Mouse (Mus musculus): ENCODE measurements around the gene Arhgef18.

The Arhgef18 gene

DNA sequence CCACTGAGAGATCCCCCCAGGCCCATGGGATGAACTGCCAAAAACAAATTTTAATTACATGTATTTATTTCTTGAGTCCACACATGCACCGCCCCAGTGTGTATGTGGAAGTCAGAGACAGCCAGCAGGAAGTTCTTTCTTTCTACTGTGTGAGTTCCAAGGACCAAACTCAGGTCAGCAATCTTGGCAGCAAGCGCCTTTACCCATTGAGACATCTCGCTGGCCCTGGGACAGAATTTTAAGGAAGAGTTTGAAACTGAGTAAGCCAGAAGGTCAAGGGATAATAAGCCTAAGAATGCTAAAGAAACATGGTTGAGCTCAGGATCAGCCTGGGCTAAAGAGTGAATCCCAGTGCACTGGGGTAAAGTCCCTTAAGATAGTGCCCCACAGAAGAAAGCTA is 4.8 kb downstream of the Arhgef18 start:
- DNase-seq = no peak

DNA sequence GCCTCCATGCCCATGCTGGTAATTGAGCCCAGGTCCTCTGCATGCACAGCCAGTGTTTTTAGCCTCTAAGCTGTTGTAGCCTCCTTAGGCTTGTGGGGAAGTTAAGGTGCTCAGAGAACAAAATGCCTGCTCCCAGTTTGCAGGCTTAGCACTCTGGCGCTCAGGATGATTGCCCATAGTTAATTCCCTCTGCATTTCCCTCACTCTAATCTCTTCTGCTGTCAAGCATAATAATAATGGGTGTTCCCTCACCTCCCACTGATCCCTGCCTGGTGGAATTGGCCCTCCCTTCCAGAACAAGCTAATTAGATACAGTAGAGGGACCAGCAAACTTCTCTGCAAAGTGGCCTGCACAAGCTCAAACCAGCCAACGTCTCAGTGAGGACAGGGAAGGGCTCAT is 7.7 kb downstream of the Arhgef18 start:
- peak; percentile 27 to 47 for DNase-seq

DNA sequence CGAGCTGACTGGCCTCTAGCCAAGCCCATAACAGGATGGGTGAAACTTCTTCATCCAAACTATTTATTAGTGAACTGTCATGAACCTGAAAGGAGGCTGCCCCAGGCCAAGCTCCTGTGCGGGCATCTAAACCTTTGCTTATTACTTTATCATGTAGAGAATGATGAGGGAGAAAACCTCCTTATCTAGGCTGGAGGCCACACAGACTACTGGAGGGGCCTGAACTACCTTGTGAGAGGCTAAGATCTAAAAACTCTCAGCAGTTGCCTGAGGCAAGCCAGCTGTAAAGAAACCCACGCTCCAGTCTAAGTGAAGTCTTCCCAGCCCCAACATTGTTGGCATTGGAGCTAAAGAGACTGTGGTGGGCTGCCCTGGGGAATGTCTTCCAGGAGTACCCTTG is 14.6 kb downstream of the Arhgef18 start:
- no peak for DNase-seq

DNA sequence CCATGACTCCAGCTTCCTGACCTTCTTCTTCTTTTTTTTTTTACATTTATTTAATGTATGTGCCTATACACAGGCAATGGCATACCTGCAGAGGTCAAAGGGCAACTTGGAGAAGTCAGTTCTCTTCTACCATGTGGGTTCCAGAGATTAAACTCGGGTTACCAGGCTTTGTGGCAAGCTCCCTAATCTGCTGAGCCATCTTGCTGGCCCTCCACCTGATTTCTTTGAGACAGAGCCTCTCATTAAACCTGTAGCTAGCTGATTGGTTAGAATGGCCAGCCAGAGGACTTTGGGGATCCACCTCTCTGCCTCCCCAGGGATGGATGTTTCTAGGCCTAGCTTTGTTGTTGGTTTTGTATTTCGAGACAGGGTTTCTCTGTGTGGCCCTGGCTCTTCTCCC is 18.3 kb downstream of the Arhgef18 start:
- DNase-seq = no peak

DNA sequence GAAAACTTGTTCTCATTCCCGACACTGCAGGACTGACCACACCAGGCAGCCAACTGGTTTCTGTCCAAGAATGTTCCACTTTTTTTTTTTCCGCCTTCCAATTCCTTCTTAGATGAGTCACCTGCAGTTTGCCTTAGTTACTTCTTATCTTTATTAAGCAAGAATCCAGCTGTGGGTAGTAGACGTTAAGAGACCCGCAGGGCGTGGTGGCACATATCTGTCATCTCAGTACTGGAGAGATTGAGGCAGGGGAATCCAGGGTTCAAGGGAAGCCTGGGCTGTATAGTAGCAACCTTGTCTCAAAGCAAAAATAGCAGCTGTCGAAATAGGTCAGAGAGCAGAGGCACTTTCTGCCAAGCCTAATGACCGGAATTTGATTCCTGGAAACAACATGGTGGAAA is 19.1 kb downstream of the Arhgef18 start:
- no peak for DNase-seq

DNA sequence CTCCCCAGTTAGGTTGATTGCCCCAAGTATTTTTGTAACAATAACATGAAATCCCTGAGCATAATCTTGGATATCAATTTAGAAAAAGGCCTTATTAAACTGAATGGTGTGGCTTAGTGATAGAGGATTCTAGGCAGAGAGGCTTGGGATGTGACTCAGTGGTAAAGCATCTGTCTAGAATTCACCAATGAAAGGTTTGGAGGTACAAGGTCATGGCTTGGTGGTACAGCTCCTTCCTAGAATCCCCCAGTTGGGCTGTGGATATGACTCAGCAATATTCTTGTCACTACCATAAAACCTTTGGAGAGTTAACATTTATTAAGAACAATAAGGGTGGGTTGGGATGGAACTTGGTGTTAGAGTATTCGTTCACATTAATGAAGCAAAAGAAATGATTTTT is 20.0 kb downstream of the Arhgef18 start:
- no peak for DNase-seq

DNA sequence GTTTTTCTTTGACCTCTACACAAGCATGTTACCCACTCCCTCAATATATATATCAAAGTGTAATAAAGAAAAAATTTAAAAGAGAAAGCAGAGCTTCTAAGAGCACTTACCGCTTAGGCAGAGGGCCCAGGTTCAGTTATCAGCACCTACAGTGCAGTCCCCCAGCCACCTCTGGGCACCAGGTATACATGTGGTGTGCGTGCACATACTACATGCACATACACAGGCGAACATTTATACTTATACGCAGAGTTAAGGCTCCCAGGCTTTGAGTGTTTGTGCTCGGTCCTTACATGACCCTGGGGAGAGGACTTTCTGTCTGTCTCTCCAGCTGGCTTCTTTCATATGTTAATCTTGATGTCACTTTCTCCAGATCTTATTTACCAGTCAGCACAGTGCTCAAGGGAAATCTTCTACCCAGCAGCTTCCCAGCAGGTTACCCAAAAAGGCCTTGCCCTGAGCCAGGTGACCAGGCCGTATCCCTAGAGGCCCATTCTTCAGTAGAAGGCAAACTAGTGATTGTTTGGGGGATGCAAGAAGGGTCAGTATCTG is 21.9 kb downstream of the Arhgef18 start:
- DNase-seq = no peak

DNA sequence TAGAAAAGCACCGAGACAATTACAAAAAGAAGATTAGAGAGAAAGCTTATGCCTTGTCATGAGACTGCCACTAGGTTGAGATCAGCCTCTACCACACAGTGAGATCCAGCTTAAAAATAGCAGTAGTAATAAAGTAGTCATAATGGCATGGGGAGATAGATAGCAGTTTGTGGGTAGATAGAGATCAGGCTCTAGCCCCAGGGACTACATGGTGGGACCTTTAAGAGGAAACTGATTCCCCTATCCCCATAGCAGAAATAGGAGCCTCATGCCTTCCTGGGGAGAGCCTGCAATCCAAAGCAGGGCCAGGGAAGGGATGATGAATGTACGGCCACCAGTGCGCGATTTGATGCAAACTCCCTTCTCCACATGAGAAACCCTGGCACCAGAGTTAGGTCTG is 22.5 kb downstream of the Arhgef18 start:
- no peak for DNase-seq

DNA sequence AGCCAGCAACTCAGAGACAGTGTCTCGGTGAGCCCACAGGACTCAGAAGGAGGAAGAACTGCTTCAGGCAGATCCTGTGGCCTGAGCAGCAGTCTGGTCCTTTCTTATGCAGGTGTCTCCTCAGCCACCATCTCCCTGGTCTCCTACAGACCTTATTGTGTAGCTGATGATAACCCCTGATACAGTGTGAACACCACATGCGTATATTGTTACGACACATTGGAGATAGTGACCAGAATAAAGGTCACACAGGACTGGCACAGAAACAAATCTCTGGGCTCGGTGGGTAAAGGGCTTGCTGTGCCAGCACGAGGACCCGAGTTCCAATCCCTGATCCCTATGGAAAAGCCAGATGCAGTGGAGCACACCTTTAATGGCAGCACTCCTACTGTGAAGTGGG is 22.9 kb downstream of the Arhgef18 start:
- DNase-seq = no peak

DNA sequence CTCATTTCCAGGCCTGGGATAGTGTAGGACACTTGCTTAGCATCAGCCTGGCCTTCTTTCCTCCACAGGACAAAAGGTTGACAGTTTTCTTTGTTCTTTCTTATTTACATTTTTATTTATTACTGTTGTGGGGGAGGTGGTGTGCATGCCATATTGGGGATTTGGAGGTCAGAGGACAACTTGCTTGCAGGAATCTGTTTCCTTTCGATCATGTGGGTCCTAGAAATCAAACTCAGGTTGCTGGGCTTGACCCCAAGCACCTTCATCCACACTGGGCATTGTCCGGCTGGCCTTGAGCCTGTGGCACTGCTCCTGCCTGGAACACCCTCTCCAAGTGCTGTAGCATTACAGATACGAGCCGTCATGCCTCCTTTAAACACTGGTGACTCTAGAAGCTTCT is 24.0 kb downstream of the Arhgef18 start:
- no peak for DNase-seq

DNA sequence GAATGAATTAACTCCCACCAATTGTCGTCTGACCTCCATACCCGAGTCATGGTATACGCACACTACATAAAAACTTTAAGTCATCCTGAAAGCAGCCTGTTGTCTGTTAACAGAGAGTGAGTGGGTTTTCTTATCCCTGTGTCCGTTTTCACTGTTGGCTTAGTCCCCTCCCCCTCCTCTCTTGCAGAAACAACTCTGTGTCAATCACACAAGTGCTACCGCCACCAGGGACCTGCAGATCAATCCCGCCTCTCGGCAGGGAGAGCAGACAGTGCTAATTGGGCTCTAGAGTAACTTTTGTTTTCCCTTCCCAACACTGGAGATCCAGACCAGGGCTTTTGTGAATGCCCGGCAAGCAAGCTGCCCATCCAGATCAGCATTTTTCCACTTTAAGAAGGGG is 24.6 kb downstream of the Arhgef18 start:
- peak; percentile 29 to 56 for DNase-seq

DNA sequence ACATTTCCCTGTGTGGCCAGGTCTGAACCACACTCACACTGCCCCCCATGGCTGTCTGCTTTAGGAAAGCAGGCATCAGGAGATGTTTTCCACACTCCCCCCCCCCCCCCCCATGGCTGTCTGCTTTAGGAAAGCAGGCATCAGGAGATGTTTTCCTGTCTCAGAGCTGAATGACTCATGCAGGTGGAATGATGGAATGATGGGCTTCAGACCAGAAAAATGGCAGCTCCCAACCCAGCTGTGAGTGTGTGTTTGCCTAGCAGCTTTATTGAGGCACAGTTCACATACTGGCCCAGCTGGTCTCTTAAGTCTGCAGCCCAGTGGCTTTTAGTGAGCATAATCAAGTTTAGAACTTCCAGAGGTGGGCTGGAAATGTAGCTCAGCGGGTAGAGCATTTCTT is 25.3 kb downstream of the Arhgef18 start:
- DNase-seq = peak in 1 of 2 experiments; percentile 23

DNA sequence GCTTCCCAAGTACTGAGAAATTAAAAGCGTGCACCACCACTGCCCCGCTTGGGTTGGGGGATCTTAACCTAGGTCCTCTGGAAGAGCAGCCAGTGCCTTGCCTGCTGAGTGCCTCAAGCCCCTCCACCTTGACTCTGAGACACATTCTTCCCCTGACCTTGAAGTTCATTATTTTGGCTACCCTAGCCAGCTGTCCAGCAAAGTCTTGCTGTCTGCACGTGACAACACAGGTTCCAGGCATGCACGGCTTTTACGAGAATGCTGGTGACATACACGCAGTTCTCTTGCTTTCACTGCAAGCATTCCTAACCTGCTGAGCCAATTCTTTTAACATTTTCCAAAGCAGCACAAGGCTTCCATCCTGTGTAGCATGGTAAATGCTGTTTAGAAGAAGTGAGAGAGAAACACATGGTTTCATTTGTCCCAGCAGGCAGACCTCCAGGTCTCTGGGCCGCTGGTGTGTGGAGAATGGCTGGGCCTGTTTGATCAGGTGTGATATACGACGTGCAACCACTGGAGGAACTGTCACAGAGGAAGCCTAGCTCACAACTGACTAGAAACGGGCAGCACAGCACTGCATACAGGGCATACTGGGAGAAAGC is 27.4 kb downstream of the Arhgef18 start:
- peak in 1 of 2 experiments; percentile 33 for DNase-seq

DNA sequence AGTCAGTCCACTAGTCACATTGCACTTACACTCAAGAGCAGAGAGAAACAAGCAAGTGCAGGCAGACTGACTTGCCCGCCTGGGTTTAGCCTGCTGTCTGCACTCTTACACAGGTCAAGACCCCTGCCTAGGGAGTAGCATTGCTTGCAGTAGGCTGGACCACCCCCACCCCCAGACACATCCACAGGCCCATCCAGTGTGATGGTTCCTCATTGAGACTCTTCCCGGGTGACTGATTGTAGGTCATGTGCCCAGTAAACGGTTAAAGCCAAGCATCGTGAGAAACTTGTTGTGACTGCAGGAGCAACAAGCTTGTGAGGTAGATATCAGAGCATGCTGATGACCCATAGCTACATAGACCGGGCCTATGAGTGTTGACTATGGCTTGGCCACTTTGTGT is 28.7 kb downstream of the Arhgef18 start:
- no peak for DNase-seq

DNA sequence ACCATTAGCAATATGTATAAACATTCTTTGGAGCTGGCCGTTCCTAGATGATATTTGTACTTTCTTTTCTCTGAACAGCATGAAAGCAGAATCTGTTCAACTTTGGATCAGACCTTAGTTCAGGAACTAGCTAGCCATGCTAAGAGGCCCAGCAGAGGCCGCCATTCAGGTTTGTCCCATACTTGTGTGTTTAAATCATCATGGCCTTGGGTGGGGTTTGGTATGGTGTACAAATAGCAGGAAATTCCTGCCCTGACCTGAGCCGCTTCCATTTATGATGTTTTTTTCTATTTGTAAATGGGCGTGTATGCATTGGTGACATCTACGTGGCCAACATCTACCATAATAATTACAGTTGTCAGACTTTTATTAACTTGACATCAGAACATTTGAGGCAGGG is 32.4 kb downstream of the Arhgef18 start:
- no peak for DNase-seq

DNA sequence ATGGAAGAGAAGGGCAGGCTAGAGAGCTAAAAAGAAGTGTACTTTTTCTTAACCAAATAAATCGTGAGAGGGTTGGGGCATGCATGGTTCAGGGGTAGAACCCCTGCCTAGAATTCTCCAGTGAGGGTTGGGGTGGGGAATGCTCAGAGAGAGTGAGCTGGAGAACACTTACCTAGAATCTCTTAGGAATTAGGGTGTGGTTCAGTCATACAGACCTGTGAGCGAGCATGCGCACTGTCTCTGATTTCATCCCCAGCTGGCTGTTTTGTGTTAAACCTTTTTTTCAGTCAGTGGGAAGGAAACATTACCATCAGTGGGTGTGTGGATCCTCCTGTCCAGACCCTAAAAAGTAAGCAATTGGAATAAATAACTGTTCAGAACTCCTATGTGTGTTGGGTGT is 33.4 kb downstream of the Arhgef18 start:
- no peak for DNase-seq

DNA sequence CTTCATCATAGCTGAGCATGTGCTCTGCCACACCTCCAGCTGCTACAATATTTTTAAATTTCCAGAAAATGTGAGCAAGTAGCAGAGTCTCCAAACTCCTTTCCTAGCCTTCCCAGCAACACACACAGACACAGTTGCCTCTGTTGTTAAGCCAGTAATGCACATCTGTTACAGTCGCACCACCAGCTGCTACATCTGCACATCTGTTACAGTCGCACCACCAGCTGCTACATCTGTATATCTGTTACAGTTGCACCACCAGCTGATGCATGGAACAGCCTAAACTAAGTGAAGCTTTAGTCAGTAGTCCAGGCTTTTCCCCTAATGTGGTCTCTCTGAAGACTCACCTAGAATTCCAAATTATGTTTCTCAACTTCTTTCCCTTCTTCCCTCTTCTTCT is 35.6 kb downstream of the Arhgef18 start:
- DNase-seq = no peak

DNA sequence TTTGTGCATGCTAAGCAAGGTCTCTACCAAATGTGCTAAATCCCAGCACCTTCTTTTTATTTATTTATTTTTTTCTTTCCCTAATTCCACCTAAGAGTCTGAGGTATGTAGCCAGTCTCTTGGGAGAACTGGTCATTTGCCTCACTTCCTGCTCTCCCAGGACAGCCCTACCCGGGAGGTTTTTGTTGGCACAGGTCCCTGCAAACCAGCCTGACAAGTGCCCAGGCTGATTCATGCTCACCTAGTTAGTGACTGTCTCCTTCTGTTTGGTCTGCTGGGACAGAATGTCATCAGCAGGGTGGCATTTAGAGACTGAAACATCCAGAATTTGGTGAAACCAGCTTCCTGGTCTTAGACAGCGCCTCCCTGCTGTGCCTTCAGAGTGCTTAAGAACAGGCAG is 37.2 kb downstream of the Arhgef18 start:
- peak; percentile 65 to 71 for DNase-seq

DNA sequence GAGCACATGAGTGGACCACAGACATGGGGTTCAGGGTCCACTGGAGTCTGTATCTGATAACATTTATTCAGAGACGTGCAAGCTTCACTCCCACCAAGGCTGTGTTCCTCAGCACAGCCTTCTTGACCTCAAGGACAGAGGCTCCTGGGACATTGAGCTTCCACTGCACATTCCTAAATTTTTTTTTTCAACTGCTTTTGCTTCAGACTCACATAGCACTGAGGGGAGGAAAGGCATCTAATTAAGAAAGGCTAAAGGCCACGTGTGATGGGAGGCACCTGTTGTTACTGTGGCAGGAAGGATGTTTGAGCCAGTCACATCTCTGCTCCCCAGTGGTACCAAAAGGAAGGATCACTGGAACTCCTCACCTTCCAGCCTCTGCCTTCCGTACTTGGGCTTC is 38.3 kb downstream of the Arhgef18 start:
- peak; percentile 49 to 60 for DNase-seq

DNA sequence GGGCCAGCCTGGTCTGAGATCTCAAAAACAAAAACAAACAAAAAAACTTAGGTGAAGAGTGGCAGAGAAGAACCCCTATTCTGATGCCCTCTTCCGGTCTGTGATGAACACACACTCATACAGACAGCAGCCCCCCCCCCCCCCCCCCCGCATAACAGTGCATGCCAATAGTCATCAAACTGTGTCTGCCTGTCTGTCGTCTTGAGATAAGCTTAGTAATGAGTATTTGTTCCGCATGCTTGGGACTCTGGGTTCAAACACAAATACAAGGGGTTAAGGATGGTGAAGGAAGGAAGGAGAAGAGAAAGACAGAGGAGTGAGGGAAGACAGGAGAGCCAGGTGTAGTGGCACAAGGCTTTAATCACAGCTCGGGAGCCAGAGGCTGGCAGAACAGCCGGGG is 43.7 kb downstream of the Arhgef18 start:
- no peak for DNase-seq

DNA sequence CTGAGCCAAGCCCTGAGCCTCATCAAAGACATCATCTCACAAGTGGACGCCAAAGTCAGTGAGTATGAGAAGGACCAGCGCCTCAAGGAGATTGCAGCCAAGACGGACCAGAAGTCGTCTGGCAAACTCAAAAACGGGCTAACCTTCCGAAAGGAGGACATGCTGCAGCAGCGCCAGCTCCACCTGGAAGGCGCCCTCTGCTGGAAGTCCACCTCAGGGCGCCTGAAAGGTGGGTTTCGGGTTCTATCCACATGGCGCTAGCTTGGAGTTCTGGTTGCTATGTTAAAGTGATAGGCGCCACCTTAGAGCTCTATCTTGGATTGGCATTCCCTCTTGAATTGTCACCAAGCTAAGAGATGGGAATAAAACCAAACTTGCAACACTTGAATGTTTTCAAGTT is 46.7 kb downstream of the Arhgef18 start:
- peak; percentile 48 to 59 for DNase-seq

DNA sequence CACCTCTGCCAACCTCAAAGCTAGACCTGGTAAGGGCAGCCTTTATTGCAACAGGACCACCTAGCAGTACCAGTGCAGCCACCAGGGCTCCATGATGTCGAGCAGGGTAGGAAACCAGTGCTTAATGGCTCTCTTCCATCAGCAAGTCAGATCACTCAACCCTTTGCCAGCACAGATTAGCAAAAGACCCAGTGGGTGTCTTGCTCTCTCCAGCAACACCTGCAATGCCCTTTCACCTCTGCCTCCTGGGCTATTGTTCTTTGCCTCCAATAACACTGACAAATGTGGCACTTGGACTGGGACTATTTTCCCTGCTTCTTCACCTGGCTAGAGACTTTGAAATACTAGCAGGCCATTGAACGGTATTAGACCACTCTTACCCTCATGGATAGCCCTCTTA is 56.4 kb downstream of the Arhgef18 start:
- DNase-seq = no peak

DNA sequence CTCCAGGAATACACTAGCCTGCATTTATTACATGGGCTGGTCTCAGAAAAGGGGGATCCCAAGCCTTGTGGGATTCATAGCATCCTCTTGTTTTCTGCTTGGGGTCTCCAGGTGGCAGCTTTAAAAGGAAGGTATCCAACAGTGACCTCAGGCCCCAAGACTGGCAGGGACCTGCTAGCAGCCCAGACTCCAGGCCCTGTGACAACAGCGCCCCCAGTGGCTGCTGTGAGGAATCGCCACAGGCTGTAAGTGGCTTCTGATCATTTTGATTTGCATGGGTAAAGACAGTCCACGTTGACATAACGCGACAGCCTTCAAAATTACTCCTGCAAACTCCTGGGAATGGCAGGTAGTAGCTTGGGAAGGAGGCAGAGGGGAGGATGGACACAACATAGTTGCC is 57.9 kb downstream of the Arhgef18 start:
- peak; percentile 74 to 75 for DNase-seq

DNA sequence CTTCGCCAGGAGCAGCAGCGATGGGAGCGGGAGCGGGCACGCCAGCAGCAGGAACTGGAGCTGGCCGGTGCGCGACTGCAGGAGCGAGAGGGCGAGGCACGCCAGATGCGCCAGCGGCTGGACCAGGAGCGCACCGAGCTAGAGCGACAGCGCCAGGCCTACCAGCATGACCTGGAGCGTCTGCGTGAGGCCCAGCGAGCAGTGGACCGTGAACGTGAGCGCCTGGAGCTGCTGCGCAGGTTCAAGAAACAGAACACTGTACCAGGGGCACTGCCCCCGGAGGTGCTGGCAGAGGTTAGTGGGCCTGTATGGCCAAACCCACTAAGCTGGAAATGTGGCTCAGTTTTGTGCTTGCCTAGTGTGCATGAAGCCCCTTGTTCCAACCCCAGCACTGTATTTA is 59.2 kb downstream of the Arhgef18 start:
- no peak for DNase-seq

DNA sequence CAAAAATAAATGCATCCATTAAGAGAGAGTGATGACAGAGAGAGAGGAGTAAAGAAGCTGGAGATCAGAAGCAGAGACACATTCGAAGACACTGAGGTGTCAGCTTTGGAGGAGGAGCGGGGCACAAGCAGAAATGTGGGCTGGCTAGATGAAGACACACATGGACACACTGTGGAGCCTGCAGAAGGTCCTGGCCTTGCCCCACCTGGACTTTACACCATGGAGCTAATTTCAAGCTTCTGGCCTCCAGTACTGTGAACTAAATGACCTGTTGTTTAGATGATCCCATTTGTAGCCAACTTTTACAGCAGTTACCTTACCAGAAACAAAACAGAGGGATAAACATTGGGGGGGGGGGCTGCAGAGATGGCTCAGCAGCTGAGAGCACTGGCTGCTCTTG is 70.4 kb downstream of the Arhgef18 start:
- DNase-seq = no peak

All from kidney, postnatal 4 days (tissue).